Mouse (Mus musculus): ENCODE data around the gene Slc22a21. TPM values are rescaled to one million over a fixed set of nuclear protein-coding genes. Genes with fewer than 3 reads are reported as not detected.
A peak's percentile ranks its signal among the peaks of the same experiment; 100 is the strongest.
"Not testable (repeated sequence)": the region's sequence is repeated elsewhere in the genome, so short reads cannot be mapped to it uniquely, and the experiment has no call there.

Slc22a21 gene
- total RNA-seq (2021), result 1 to 10 TPM; 1.4 to 2.0 TPM

- peak; percentile 20 for DNase-seq (ENCODE audit: low spot score in 2 of 2)
- intact Hi-C loops (cut with DNase I), result no loop called here
These were observed at the start of gene Slc22a21 for GRCm38 (mm10) chr11:53979788-53980621. Slc22a21 (minus strand) TSS chr11:53980332.

GRCm38 (mm10) chr11:54028997-54029396, 48.9 kb upstream of the Slc22a21 start:
- intact Hi-C loops (cut with DNase I), result no loop called here
- DNase-seq (ENCODE audit: low spot score in 2 of 2), result no peak

GRCm38 (mm10) chr11:54028044-54028951, 48.2 kb upstream of the Slc22a21 start, which contains the start of gene Slc22a4:
Slc22a4 (minus strand) TSS chr11:54028090.
- peak; percentile 50 to 70 for DNase-seq (ENCODE audit: low spot score in 2 of 2)
- intact Hi-C loops (cut with DNase I), result no loop called here

- intact Hi-C loops (cut with DNase I), result no loop called here
- DNase-seq (ENCODE audit: low spot score in 2 of 2), result no peak
These were observed 47.3 kb upstream of the Slc22a21 start for GRCm38 (mm10) chr11:54027131-54028043.

- DNase-seq (ENCODE audit: low spot score in 2 of 2), result no peak
- intact Hi-C loops (cut with DNase I), result no loop called here
These were observed 46.4 kb upstream of the Slc22a21 start for GRCm38 (mm10) chr11:54026491-54027041.

GRCm38 (mm10) chr11:54021396-54022093, 41.4 kb upstream of the Slc22a21 start:
- intact Hi-C loops (cut with DNase I), result no loop called here
- DNase-seq (ENCODE audit: low spot score in 2 of 2), result no peak

GRCm38 (mm10) chr11:54018893-54019732, 39.0 kb upstream of the Slc22a21 start:
- DNase-seq (ENCODE audit: low spot score in 2 of 2), result no peak
- intact Hi-C loops (cut with DNase I), result no loop called here

GRCm38 (mm10) chr11:54017596-54017995, 37.5 kb upstream of the Slc22a21 start:
- intact Hi-C loops (cut with DNase I), result no loop called here
- DNase-seq (ENCODE audit: low spot score in 2 of 2), result no peak

GRCm38 (mm10) chr11:54016051-54016450, 35.9 kb upstream of the Slc22a21 start:
- DNase-seq (ENCODE audit: low spot score in 2 of 2), result no peak
- intact Hi-C loops (cut with DNase I), result no loop called here

- intact Hi-C loops (cut with DNase I), result no loop called here
These were observed 32.8 kb upstream of the Slc22a21 start for GRCm38 (mm10) chr11:54012961-54013360.

GRCm38 (mm10) chr11:54011255-54011654, 31.1 kb upstream of the Slc22a21 start:
- DNase-seq (ENCODE audit: low spot score in 2 of 2), result no peak
- intact Hi-C loops (cut with DNase I), result no loop called here

More at GRCm38 (mm10) chr11:54012961-54013360, 32.8 kb upstream of the Slc22a21 start:
- no peak for DNase-seq (ENCODE audit: low spot score in 2 of 2)

- intact Hi-C loops (cut with DNase I), result no loop called here
These were observed 28.3 kb upstream of the Slc22a21 start for GRCm38 (mm10) chr11:54008416-54008920.

GRCm38 (mm10) chr11:54007717-54008116, 27.6 kb upstream of the Slc22a21 start:
- peak in 1 of 2 experiments; percentile 26 for DNase-seq (ENCODE audit: low spot score in 2 of 2)

More at GRCm38 (mm10) chr11:54008416-54008920, 28.3 kb upstream of the Slc22a21 start:
- DNase-seq (ENCODE audit: low spot score in 2 of 2), result no peak

GRCm38 (mm10) chr11:54006901-54007300, 26.8 kb upstream of the Slc22a21 start:
- intact Hi-C loops (cut with DNase I), result no loop called here
- peak in 1 of 2 experiments; percentile 11 for DNase-seq (ENCODE audit: low spot score in 2 of 2)

More at GRCm38 (mm10) chr11:54007717-54008116, 27.6 kb upstream of the Slc22a21 start:
- intact Hi-C loops (cut with DNase I), result no loop called here

GRCm38 (mm10) chr11:54006362-54006761, 26.2 kb upstream of the Slc22a21 start:
- intact Hi-C loops (cut with DNase I); DNase-seq (ENCODE audit: low spot score in 2 of 2): not testable (repeated sequence)

- intact Hi-C loops (cut with DNase I), result no loop called here
These were observed 24.6 kb upstream of the Slc22a21 start for GRCm38 (mm10) chr11:54004734-54005133.

GRCm38 (mm10) chr11:54004221-54004620, 24.1 kb upstream of the Slc22a21 start:
- no peak for DNase-seq (ENCODE audit: low spot score in 2 of 2)
- intact Hi-C loops (cut with DNase I), result no loop called here

More at GRCm38 (mm10) chr11:54004734-54005133, 24.6 kb upstream of the Slc22a21 start:
- DNase-seq (ENCODE audit: low spot score in 2 of 2), result no peak

Measured in left cerebral cortex, postnatal 25 days (tissue).